Mouse (Mus musculus) C2C12 (cell line): ENCODE data around the gene Trim25.

ENCODE experiments used
- CEBPB ChIP-seq: IDR thresholded peaks from one replicate; pipeline ENCODE4 v1.6.1; 2011; ENCODE audit warnings: low read depth, mild to moderate bottlenecking, control low read depth, moderate library complexity
- CTCF ChIP-seq: IDR thresholded peaks from one replicate; pipeline ENCODE4 v1.5.1; 2011; ENCODE audit not compliant: control insufficient read depth, insufficient read depth, insufficient read length
- FOSL1 ChIP-seq: IDR thresholded peaks from one replicate; pipeline ENCODE4 v1.8.0; 2011; ENCODE audit warnings: mild to moderate bottlenecking, low read length; ENCODE audit not compliant: poor library complexity, insufficient read depth, severe bottlenecking
- MAX ChIP-seq: IDR thresholded peaks from one replicate; pipeline ENCODE4 v1.6.1; 2011; ENCODE audit warnings: mild to moderate bottlenecking, control low read depth
- MYOG ChIP-seq: IDR thresholded peaks from one replicate; pipeline ENCODE4 v1.6.1; 2011; ENCODE audit not compliant: control insufficient read depth, insufficient read length; ENCODE audit errors: extremely low read depth
- USF1 ChIP-seq: IDR thresholded peaks from one replicate; pipeline ENCODE4 v1.6.1; 2011; ENCODE audit warnings: low read depth, mild to moderate bottlenecking, control low read depth, moderate library complexity

- TF ChIP-seq USF1 (no peak), CTCF (no peak), MAX (no peak), CEBPB (no peak), FOSL1 (no peak), MYOG (no peak)
Observed at GRCm38 (mm10) chr11:88949802-88950639, 49.2 kb upstream of the Trim25 start.
